15 mouse cellular contexts compared by ENCODE assay signal in the genomic region with DNA sequence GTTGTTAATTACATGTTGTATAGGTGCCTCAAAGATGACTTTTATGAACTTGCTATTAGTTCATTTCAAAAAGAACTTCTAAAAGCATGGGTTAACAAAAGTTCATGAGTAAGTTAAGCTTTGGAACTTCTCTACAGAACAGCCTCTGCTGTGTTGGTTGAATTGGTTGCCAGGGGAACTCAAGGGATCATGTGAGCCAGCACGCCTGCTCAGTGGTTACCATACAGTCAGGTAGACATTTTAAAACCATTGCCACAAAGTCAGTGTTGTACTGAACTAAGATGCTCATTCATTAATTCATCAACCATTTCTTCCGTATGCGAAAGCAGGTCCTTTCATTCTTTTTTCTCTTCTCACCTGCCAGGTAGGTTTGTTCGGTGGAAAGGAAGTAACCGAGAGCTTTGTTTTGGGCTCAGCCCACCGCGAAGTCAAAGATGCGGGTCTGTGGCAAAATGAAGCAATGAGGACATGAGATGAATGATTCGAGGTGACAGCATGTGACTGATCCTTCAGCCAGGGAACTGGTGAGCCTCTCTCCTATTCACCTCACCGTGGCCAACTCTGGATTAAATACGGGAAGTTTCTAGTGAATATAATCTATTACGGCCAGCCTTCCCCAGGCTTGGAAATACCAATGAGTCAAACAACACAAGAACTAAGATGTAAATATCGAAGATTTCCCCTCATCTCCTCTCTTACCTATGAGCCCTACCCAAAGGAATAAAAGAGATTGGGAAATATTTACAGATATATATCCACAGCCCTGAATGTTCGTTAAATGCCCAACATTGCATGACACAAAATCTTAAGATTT.
DNase-seq lines count a peak whose midpoint lies in the region; ATAC-seq and TF ChIP-seq lines count a peak whose summit lies in the region.
"Had no signal": no experiment of that assay in that cellular context is flagged by ENCODE, and none has a peak within 500 bp of the region (broad histone marks: within the 10 kb centered on the region; RNA-seq: fewer than 3 reads in every experiment).

No protein-coding gene starts in this region.

- no peaks in the 10 kb centered on the region for H3K27me3 ChIP-seq in hindbrain, postnatal 0 days (ENCODE audit: insufficient read depth, low read length)
- no peaks in the 10 kb centered on the region for H3K27me3 ChIP-seq in hindbrain, embryonic 12.5 days
- H3K27me3 ChIP-seq in forebrain, postnatal 0 days (ENCODE audit: insufficient read depth, low read length) = no peaks in the 10 kb centered on the region
- H3K27me3 ChIP-seq in midbrain, embryonic 15.5 days (replicated peaks) = no peaks in the 10 kb centered on the region
- H3K27me3 ChIP-seq: hindbrain, embryonic 15.5 days; limb, embryonic 15.5 days; liver, embryonic 15.5 days had no signal

- H3K36me3 ChIP-seq in hindbrain, postnatal 0 days (ENCODE audit: insufficient read depth, low read length) = no peaks in the 10 kb centered on the region
- H3K36me3 ChIP-seq in hindbrain, embryonic 12.5 days = no peaks in the 10 kb centered on the region
- H3K36me3 ChIP-seq in forebrain, postnatal 0 days (ENCODE audit: insufficient read depth) = no peaks in the 10 kb centered on the region
- no peaks in the 10 kb centered on the region for H3K36me3 ChIP-seq in midbrain, embryonic 15.5 days (replicated peaks)
- H3K36me3 ChIP-seq: hindbrain, embryonic 15.5 days; limb, embryonic 15.5 days; liver, embryonic 15.5 days had no signal

- no peak overlapping the region for H3K4me3 ChIP-seq in hindbrain, postnatal 0 days (ENCODE audit: low read length)
- no peak overlapping the region for H3K4me3 ChIP-seq in hindbrain, embryonic 12.5 days
- H3K4me3 ChIP-seq in forebrain, postnatal 0 days (ENCODE audit: low read depth, low read length) = no peak overlapping the region
- H3K4me3 ChIP-seq in midbrain, embryonic 15.5 days = no peak overlapping the region; the same call in 1 of the 2 replicates
- no peak overlapping the region for H3K4me3 ChIP-seq in left cerebral cortex, adult 2 months
- H3K4me3 ChIP-seq: hindbrain, embryonic 15.5 days; limb, embryonic 15.5 days; liver, embryonic 15.5 days; myocyte had no signal

- H3K9me3 ChIP-seq in hindbrain, postnatal 0 days (ENCODE audit: low read length) = no peaks in the 10 kb centered on the region
- no peaks in the 10 kb centered on the region for H3K9me3 ChIP-seq in hindbrain, embryonic 12.5 days (replicated peaks)
- no peaks in the 10 kb centered on the region for H3K9me3 ChIP-seq in forebrain, postnatal 0 days (ENCODE audit: low read length)
- H3K9me3 ChIP-seq in midbrain, embryonic 15.5 days = no peaks in the 10 kb centered on the region
- H3K9me3 ChIP-seq: hindbrain, embryonic 15.5 days; limb, embryonic 15.5 days; liver, embryonic 15.5 days had no signal

- DNase-seq in hindbrain, postnatal 0 days (ENCODE audit: low spot score) = no peak
- DNase-seq in forebrain, postnatal 0 days = no peak
- DNase-seq in gastrocnemius, postnatal 36 days = no peak
- no peak for DNase-seq in left cerebral cortex, adult 2 months (ENCODE audit: extremely low spot score in 1 of 2, low spot score in 2 of 2)
- DNase-seq in lung, postnatal 14 days = no peak
- DNase-seq: adrenal gland, adult 8-10 months; gastrocnemius, postnatal 25 days had no signal

- H3K9ac ChIP-seq in hindbrain, postnatal 0 days (replicated peaks; ENCODE audit: low read length) = no peak overlapping the region
- no peak overlapping the region for H3K9ac ChIP-seq in hindbrain, embryonic 12.5 days
- H3K9ac ChIP-seq in forebrain, postnatal 0 days = no peak overlapping the region
- no peak overlapping the region for H3K9ac ChIP-seq in midbrain, embryonic 15.5 days
- H3K9ac ChIP-seq: hindbrain, embryonic 15.5 days; limb, embryonic 15.5 days; liver, embryonic 15.5 days had no signal

- H3K4me2 ChIP-seq in hindbrain, postnatal 0 days (ENCODE audit: low read depth, low read length) = no peak overlapping the region
- no peak overlapping the region for H3K4me2 ChIP-seq in hindbrain, embryonic 12.5 days (replicated peaks)
- H3K4me2 ChIP-seq in forebrain, postnatal 0 days (ENCODE audit: low read depth) = no peak overlapping the region
- peak overlapping the region; percentile 34 for H3K4me2 ChIP-seq in midbrain, embryonic 15.5 days
- H3K4me2 ChIP-seq: hindbrain, embryonic 15.5 days; limb, embryonic 15.5 days; liver, embryonic 15.5 days had no signal

- H3K27ac ChIP-seq in hindbrain, postnatal 0 days = no peak overlapping the region
- H3K27ac ChIP-seq in hindbrain, embryonic 12.5 days = no peak overlapping the region
- H3K27ac ChIP-seq in forebrain, postnatal 0 days (ENCODE audit: low read depth, low read length) = no peak overlapping the region
- no peak overlapping the region for H3K27ac ChIP-seq in midbrain, embryonic 15.5 days
- no peak overlapping the region for H3K27ac ChIP-seq in left cerebral cortex, adult 2 months
- H3K27ac ChIP-seq: hindbrain, embryonic 15.5 days; limb, embryonic 15.5 days; liver, embryonic 15.5 days; stomach, postnatal 0 days had no signal

- no peak for TF ChIP-seq CTCF in hindbrain, postnatal 0 days (IDR thresholded peaks at IDR 0.05; ENCODE audit: low read depth)
- TF ChIP-seq CTCF in forebrain, postnatal 0 days (IDR thresholded peaks at IDR 0.05; ENCODE audit: low read depth) = no peak
- no peak for TF ChIP-seq CTCF in left cerebral cortex, adult 2 months (IDR thresholded peaks at IDR 0.05)

- intact Hi-C loops in gastrocnemius, postnatal 36 days (cut with DNase I) = no loop called here
- intact Hi-C loops in left cerebral cortex, adult 2 months (cut with DNase I) = no loop called here

- no peaks in the 10 kb centered on the region for H3K4me1 ChIP-seq in hindbrain, postnatal 0 days (ENCODE audit: insufficient read depth, low read length)
- no peaks in the 10 kb centered on the region for H3K4me1 ChIP-seq in hindbrain, embryonic 12.5 days
- H3K4me1 ChIP-seq in forebrain, postnatal 0 days (ENCODE audit: insufficient read depth) = no peaks in the 10 kb centered on the region
- H3K4me1 ChIP-seq in midbrain, embryonic 15.5 days = no peaks in the 10 kb centered on the region
- H3K4me1 ChIP-seq: hindbrain, embryonic 15.5 days; limb, embryonic 15.5 days; liver, embryonic 15.5 days had no signal

- 60% methylated on average over 14 of the region's 14 CpGs for WGBS in hindbrain, postnatal 0 days
- 68% methylated on average over 14 of the region's 14 CpGs for WGBS in hindbrain, embryonic 12.5 days
- 68% methylated on average over 14 of the region's 14 CpGs for WGBS in forebrain, postnatal 0 days
- 44% methylated on average over 14 of the region's 14 CpGs for WGBS in midbrain, embryonic 15.5 days

- 0 out of 2 replicates have a peak, but pooled peaks have one; percentile 27 for ATAC-seq in hindbrain, postnatal 0 days
- ATAC-seq in hindbrain, embryonic 12.5 days (ENCODE audit: low FRiP score) = no peak
- ATAC-seq in forebrain, postnatal 0 days = peak; percentile 65; the same call in 1 of the 2 replicates
- peak; percentile 67 for ATAC-seq in midbrain, embryonic 15.5 days (replicated peaks)
- ATAC-seq: intestine, postnatal 0 days had no signal
